Mouse (Mus musculus) kidney, postnatal 36 days (tissue): ENCODE measurements around the gene Egfr.
A peak's percentile ranks its signal among the peaks of the same experiment; 100 is the strongest.

Experiments
- DNase-seq, 2 experiments: peaks; one replicate each; pipeline ENCODE4 v3.0.0; 2021 to 2022; ENCODE audit warnings: mixed read lengths in 2 of 2

Egfr gene

DNA sequence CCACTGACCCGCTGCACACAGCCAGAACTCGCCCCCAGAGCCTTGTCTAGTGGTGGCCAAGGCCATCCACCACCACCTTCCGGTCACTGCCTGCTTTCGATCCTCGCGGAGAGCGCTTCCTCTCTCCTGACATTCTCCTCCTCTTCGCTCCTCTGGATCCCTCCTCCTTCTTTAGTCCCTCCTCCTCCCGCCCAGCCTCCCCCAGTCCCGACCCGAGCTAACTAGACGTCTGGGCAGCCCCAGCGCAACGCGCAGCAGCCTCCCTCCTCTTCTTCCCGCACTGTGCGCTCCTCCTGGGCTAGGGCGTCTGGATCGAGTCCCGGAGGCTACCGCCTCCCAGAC, at the start of gene Egfr:
Gene Egfr (plus strand): TSS at position 197 of the 342 bp plus-strand sequence.
- DNase-seq = peak; percentile 86 to 88

DNA sequence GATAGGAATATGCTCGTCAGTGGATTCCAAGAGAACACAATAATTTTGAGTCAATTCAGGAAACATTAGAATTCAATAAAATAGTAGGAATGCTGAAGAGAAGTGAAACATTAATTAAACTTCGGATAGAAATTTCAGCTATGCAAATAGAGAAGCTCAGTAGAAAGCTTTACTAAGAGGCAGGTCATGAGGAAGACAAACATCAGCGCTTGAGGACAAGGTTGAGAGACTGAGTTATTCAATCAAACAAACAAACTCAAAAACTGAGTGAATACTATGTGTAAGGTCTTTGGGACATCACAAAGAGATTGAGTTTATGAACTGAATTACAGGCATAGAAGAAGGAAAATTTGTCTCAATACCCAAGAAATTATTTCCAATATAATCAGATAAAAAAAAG, 48.8 kb upstream of the Egfr start:
- no peak for DNase-seq

DNA sequence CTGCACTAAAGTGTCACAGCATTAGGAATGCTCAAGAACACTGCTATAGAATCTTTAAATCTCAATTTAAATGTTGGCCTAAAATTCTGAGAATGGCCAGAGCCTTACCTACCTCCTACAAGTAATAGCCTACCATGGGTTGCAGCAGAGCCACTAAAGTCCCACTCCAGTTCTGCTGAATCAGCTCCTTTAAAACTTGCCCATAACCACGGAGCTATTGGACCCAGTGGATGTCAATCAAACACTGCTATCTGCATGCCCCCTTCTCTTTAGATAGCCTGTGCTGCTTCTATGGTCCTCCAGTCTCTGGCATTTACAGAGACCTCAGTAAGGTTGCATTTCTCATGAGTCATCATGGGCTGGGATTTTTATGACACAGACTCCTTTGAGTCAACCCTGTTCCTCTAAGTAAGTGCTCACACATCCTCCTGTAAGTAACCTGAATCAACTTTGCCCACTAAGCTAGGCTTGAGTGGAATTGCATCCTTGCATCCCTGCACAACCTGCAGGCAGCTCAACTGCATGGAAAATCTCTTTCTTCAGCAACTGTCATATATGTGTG, 16.8 kb upstream of the Egfr start:
- no peak for DNase-seq

DNA sequence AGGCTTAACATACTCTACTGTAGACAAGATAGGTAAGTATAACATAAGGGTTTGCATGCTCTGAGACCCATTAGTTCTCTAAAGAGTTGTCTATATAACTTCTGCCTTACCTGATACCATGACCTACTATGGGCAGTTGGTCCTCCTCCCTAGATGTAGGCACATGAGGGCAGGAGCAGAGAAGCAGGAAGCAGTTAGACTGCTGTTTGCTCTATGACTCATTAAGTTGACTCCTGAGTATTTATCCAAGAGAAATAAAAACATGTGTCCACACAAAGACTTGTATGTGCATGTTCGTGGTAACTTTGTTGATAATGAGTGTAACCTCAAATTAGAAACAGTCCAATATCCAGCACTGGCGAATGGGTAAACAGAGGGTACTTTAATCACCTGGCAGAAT, 14.7 kb upstream of the Egfr start:
- no peak for DNase-seq

DNA sequence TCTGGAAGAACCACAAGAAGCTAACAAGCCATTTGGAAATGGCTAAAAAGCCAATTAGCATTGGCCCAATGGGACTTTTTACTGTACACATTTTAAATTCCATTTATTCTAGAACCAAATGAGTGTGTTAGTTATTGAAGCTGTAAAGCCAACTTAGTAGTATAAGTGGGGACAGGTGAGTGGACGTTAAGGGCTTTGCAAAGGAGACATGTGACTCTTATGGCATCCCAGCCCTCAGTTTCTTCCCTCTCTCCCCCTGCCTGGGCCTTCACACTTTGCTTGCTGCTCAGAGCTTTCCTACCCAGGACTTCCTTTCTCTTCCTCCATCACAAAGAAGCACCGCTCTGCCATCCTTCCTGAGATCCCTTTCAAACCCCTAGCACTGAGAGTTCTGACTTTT, 13.3 kb upstream of the Egfr start:
- no peak for DNase-seq

DNA sequence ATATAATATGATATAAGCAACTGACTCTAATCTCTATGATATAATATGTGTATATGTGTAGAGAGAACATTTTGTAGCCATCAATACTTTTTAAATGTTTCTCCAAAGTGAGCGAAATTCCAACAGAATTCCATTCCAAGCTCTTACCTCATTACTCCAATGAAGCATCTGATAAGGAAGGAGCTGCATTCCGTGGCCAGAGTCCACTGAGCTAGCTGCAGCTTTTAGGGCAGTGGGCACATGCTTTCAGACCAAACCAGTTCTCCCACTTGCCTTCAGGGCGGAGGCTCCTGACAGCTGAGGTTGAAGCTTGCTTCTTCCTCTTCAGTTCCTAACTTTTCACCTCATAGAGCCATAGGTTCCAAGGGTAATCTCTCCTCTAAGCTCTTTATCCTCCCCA, 12.8 kb upstream of the Egfr start:
- no peak for DNase-seq

DNA sequence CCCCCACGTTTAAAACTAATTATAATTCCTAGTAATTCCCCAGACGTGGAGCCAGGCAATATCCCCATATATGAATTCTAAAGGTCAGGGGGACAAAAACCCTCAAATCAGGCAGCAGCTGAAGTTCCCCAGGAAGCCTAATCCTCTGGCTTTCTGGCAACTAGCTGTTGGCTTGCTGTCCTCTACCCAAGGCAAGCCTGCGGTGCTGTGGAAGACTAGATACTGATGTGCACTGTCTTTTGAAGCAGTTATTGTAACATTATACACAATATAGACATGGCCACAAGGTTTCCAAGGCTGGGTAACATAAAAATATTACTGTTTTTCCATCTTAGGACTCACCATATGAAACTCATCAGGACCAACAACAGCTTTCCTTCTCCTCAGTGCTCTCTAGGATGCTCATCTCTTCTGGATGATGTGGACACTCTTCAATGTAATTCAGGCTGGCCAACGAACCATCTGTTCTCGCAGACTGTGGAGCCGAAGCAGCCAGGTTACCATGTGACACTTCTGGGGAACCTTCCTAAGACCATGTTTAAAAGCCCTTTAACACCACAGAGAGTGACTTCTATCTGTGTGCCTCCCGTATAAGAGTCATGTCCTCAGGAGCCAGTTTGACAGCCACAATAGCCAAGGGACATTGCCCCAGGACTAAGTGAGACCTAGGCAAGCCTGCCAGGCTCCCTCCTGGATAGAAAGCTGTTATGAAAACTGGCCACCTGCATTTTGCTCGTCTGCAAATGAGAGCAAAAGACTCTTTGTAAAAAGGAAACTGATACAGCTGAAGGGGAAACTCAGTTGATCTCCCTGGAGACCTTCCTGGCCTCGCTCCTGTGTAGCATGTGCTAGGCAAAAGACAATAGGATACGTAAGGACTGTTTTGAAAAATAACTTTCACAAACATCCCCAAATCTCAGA, 11.1 kb upstream of the Egfr start:
- no peak for DNase-seq

DNA sequence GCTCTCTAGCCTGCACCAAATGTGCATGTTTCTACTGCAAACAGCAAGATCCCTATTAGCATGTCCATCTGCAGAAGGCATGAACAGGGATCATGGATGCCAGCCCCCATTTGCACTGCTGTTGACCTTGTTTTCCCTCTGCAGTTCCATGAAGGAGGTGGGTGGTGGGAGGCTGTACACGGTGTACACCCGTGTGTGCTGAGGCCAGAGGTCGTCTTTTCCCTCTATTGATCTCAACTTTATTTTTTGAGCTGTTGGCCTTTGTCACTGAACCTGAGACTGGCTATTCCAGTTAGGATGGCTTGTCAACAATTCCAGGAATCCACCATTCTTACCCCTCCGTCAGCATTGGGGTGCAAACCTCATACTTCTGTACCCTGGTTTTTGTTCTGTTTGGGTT, 9.8 kb upstream of the Egfr start:
- DNase-seq = no peak

DNA sequence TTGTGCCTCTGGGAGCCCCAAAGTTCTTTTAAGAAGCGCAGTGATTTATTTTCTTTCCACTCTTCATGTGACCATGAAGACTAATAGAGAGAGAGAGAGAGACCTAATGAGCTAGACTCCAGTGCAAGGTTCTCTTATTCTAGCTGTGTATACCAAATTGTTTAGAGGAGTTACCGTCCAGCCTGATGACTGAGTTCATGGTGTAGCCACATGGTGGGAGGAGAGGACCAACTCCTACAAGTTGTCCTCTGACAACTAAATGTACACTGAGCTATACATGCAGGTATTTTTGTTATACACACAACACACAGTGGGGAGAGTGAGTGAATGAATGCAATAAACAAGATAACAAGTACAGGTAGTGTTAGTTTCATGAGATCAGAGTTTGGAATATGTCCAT, 9.2 kb upstream of the Egfr start:
- no peak for DNase-seq

DNA sequence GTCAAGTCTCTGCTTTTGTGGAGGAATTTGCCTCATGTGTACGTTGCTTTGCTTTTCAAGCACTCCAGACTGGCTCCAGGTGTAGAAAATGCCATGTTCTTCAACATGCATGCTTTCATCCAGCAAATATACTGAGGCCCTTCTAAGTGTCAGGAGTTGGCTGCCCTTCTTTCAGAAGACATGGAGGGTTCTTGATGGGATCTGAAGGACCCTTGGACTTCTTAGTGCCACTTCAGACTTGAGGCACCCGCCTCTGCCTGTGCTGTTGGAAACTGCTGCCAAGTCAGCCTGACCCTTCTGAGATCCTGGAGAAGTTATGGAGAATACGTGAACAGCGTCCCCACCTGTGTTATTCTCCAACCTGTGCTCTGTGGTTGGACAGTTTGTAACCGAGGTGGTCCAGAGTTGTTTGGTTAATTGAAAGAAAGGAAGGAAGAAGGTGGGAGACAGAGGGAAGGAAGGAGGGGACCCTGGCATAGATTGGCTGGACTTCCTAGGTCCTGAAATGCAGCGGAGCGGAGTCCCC, 483 bp upstream of the Egfr start:
- peak in 1 of 2 experiments; percentile 39 for DNase-seq

DNA sequence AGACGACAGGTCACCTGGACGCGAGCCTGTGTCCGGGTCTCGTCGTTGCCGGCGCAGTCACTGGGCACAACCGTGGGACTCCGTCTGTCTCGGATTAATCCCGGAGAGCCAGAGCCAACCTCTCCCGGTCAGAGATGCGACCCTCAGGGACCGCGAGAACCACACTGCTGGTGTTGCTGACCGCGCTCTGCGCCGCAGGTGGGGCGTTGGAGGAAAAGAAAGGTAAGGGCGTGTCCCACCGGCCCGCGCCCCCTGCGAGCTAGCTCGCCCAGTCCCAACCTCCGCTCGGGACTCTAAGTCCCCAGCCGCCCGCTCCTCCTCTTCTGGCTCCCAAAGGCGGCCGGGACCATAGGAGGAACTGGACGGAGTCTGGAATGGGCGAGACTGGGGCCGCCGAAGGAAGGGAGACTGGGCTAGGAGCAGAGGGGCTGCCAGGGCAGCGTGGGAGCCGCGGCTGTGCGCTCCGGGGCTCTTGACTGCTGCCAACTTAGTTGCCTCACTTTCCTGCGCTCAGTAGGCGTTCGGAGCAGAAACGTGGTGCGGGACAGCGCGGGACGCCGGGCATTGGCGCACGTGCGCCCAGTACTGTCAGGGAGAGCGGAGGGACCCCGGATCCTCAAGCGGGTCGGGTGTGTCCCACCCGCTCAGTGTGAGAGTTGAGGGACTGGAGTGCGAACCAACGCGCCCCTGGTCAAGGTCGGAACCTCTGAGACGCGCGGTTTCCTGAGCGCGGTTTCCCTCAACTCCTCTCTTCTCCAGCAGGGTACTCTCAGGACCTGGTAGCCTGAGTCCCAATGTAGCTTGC, 548 bp downstream of the Egfr start:
- peak; percentile 39 to 68 for DNase-seq

DNA sequence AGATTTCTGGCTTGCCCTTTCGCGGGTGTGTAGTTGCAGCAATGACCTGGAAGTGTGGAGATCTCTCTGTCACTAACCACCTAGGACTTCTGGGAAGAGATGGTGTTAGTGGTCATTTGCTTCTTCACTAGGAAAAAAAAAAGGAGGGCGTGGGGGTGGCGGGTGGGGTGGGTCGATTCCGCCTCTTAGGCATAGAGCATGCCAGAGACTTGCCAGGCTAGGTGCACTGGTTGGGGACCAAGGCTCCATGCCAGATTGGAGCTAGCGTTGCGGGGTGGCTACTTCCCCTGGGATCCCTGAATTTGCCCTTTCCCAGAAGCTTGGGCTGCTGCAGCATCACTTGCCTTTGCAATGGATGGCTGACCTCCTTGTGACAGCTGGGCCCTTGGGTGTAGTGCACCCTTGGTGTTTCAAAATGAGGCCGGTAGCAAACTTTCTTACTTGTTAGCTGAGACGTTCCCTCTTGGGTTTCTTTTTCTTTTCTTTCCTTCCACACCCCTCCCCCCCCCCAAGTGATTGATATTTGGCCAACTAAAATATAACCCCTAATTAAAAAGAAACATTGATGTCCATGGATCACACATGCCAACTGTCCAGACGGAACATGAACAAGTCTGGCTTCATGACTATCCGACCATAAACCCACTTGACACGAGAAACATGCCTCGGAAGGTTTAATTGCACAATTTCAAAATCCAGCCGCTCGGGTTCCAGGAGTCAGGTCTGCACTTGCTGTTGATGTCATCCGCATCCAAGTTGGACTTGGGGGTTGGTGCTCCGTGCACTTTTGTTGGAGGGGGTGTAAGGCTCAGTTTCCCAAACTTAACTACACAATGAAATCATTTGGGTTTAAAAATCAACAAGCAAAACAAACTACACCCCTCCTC, 1.4 kb downstream of the Egfr start:
- peak in 1 of 2 experiments; percentile 50 for DNase-seq

DNA sequence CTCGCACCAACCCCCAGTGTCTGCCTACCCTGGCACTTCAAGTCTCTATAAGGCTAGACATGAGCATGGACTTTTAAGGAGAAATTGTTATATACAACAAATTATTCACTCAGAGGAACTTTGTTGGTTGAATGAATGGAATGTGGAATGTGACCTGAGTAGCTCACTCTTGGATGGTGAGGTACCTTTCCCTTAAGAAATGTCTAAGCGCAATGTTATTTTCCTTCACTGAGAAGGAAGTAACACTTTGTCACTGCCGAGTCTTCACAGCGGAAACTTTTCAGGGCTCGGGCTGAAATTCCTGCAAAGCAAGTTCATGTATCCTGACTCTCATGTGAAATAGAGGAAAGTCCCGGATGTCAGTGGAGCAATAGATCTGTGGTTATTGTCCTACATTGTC, 7.9 kb downstream of the Egfr start:
- no peak for DNase-seq

DNA sequence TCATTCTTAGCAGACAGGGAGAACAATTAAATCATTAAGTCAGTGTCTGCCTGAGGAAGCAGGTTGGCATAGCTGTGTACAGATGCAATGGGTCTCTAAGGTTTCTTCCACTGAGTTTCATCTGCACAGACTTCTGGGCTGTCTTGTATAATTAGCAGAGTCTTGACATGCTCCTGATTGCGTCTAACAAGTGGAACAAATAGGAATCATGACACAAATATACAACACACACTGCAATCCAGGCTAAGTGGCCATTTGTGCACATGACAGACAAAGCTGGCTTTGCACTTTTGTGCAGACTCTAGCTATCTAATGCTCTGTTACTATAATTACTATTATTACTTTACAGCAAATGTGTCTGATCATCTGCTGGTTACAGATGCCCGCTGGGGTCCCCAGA, 9.2 kb downstream of the Egfr start:
- no peak for DNase-seq

DNA sequence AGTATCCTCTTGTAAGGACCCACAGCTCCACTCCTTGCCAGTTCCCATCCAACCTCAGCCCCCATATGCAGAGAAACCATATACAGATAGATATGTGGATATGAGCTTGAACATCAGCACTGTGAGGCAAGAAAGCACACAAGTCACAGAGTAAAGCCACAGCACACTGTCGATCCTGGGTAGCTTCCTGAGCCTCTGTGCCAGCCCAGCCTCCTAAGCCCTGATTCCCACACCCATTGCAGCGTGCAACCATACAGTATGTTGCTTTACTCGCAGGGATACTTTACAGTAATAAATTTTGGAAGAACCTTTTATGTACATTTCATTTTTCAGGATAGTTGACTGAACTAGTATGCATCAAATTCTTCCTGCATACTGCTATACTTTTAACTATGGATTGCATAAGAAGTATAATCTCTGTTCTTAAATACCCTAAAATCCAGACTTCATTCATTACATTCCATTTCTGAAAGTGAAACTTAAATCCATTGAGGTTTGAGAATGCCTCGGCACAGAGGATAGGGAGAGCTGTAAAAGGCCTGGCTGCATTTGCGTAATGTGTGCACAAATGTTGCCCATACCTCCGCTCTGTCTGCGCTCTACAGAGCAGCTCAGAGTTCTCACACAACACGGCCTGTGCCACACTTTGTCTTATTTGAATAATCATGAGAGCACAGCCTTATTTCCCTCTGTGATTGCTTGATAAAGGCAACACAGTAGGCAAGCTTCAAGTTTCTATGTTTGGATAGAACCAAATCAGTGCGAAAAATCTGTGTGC, 14.2 kb downstream of the Egfr start:
- no peak for DNase-seq

DNA sequence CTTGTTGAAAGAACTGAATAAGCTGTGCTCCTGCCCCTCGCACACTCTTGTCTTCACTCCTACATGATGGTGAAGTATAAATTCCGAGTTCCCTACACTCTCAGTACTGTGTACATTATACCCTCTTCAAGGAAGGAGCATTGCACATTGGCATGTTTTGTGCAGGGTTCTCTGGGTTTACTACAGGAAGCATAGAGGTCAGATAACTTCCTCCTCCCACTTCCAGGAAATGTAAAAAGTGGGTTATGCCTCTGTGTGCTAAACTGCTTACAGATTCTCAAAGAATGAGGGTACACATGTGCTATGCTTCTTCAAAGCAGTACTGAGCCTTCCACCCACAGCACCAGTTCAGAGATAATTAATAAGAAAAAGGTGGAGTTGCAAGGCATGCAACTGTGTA, 16.0 kb downstream of the Egfr start:
- no peak for DNase-seq

DNA sequence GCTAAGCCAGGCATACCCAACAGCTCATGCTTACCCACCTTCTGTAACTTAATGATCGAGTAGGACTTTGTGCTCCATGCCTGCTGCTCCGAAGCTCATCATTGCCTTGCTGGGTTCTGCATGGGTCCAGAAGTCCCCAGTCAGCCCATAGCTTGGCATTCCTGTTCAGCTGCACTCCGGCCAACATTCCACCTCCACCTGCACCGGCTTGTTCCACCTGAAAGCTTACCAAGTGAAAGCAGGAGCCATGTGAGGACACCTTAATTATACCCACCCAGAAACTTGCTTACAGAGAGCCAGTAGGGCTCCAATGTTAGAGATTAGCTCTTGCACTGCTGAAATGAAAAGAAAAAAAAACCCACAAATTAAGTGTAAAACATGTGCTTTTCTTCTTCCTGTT, 17.3 kb downstream of the Egfr start:
- DNase-seq = peak; percentile 83 to 93

DNA sequence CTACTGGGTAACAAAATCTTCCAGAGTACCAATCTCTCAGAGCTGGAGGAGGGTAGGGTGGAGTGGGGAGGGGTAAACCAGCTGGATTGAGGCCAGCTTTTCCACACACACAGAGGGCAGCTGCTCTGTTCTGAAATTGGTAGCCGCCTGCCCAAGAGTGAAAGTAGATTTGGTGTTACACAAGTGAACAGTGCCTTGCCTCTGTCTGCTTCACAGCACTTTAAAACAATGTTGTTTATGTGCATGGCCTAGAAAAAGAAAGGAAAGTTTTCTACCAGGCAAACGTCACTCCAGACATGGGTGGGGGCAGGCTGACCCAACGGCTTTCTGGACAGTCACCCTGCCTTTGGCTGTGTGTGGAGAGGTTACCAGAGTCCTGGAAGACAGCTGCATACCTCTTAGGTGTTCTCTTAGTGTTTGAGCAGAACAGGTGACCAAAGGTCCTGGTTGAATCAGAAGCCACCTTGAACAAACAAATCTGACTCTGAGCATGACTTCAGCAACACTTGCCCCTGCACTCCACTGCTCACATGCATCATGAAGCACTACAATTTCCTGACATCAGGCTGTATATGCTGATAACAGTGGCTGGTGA, 17.8 kb downstream of the Egfr start:
- peak; percentile 55 to 63 for DNase-seq

DNA sequence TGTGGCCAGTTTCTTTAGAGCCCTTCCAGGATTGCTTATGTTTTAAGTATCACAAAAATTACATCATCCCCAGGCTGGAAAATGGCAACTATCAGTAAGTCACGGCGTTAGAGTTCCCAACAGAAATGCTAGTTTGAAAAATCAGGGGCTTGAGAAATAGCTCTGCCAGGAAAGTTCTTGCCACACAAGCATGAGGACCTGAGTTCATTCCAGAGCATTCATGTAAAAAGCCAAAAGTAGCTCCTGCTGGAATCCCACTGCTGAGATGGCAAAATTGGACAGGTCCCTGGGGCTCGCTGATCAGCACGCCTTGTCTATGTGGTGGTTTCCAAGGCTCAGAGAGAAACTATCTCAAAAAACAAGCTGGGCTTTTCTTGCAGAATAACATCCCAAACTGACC, 19.0 kb downstream of the Egfr start:
- DNase-seq = no peak

DNA sequence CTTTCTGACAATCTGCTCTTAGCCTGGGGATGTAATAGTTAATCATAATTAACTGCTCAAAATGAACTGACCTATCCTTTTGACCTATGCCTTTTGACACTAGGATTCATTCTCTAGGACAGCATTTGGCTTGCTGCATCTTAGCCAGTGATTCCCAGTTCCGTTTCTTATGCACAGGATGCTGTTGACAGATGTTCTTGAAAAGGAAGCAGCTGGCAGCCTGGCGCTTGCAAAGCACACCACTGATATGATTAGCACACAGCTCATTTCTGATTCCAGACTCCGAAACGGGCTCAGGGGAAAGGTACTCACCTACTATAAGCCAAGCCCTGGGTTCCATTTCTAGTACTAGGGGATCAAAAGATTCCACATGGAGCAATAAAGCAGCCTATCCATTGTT, 20.7 kb downstream of the Egfr start:
- peak in 1 of 2 experiments; percentile 37 for DNase-seq

DNA sequence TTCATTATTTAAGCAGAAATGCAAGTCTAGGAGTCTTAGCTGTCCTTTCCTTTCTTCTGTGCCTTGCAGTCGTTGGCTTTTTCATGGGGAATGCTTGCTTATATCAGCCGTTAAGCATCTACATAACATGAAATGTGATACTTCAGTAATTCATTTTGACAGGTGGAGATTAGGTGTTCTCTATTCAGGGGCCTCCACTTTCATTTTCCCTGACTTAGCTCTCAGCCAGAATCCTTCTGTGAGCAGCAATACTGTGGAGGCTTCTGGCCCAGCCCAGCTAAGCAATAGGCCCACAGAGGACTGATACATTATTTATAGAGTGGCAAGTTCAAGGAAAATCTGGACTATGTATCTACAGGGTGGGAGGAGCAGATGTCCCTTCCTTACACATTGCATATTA, 25.0 kb downstream of the Egfr start:
- no peak for DNase-seq
